Mouse (Mus musculus) neural tube, embryonic 10.5 days (tissue): ENCODE results near the gene Phldb2.
A peak's percentile ranks its signal among the peaks of the same experiment; 100 is the strongest.

ENCODE experiments used
- DNase-seq: peaks from one replicate; pipeline ENCODE4 v3.0.0-alpha.2; 2017; ENCODE audit warnings: low spot score; ENCODE audit errors: extremely low spot score

The Phldb2 gene

DNA sequence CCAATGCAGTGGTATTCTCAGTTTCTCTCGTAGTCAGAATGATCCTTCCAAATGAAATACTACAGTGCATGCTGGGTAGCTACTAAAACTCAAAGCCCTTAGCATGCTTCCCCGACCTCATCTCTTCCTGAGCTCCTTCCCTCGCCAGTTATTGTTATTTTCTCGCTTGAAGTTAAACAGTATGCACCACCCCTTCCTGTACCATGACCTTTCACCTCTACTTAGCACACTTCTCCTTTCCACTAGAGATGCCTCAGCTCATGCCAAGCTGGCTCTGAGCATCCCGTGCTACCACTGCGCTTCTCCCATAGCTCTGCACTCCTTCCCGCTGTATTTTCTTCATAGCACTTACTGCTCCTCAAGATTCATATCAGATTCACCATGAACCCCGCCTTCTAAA is 215.5 kb downstream of the Phldb2 start:
- DNase-seq: no peak

GRCm38 (mm10) chr16:45736724-45737123 is 216.7 kb downstream of the Phldb2 start:
- DNase-seq: no peak

GRCm38 (mm10) chr16:45729163-45729562 is 224.2 kb downstream of the Phldb2 start:
- no peak for DNase-seq

- peak; percentile 78 for DNase-seq
Observed at GRCm38 (mm10) chr16:45724742-45725102, 228.7 kb downstream of the Phldb2 start.

DNA sequence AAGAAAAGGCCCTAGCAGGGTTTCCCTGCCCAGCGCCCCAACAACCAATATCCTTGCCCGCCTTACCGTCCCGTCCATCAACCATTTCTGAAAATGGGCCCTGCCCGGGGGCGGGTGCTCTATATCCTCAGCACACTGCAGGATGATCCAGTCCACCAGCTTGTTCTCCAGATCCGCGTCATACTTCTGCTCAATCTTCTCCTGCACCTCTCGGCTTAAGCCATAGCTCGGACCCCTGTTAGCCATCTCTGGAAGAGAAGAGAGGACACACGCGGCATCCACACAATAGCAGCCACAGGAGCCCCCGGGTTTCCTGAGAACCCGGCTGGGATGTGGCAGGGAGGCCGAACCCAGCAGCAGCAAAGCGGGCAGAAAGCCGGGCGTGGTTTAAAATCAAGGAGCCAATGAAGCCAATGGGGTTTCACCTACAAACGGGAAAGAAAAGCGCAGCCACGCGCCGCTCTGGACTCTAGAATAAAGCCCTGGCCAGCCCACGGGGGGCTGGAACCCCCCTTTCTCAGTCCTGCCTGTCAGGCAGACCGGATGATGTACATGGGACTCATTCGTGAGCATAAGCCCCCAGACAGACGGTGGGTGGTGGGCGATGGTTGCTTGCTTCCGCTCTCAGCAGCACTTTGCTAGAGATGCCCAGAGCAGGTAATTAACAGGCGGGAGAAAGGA is 229.2 kb downstream of the Phldb2 start, which contains the start of gene Tagln3:
Gene Tagln3, minus strand, starts transcription at position 548 of the 681 bp plus-strand sequence.
- peak; percentile 80 for DNase-seq

DNA sequence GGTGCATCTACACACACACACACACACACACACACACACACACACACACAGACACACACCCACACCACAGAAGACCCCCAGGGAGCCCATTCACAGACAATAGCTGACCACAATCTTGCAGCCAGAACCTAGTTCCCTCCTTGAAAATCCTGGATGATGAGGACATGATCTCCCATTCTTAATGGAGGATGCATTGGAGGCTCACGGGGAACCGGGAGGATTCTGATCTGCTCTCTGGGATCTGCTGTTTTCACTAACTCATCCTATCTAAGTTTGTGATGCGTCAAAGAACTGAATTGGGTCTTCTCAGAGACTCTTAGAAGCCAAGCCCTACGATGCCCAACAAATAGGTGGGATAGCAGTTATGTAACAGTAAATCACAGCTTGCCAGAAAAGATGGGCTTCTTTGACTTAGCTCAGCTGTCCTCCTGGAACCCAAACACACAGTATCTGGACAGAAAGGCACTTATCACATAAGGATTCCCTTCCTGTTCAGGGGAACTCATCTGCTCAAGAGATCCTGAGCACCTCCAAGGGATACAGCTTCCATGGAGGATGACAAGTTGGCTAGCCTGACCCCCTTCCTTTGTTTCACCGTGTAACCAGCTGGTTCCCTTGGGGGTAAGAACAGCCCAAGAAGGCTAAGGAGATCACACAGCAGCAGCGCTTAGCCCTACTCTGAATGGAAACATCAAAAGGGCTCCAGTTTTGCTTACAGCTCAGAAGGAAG is 230.1 kb downstream of the Phldb2 start:
- no peak for DNase-seq

GRCm38 (mm10) chr16:45722460-45722951 is 230.9 kb downstream of the Phldb2 start:
- no peak for DNase-seq

DNA sequence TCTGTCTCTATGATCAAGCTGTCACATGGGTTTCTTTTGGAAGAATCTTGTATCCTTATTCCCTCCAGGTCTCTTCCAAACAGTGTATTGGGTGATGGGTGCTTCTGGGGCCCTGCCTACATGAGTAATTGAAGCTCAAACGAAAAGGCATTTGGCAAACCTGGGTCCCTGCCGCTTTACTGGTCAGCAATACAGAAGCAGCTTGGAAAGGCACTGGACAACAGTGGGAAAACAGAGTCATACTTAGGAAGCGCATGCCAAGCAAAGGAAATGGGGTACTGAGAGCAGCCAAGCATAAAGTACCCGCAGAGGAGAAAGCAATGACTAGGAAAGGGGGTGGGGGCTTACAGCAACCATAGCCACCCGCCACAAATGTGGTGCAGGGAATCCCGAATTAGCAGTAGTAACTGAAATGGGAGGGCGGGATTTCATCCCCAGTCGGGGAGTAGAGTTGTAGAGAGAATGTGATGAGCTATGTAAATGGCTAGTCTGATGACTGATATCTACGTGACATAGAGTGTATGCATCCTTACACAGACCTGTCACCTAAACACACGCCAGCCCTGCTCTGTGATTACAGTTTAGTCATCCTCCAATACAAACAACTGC is 233.3 kb downstream of the Phldb2 start:
- DNase-seq: no peak

- DNase-seq: no peak
Observed at GRCm38 (mm10) chr16:45718296-45718695, 235.1 kb downstream of the Phldb2 start.

- DNase-seq: no peak
Observed at GRCm38 (mm10) chr16:45714489-45715150, 238.8 kb downstream of the Phldb2 start.

GRCm38 (mm10) chr16:45713878-45714277 is 239.5 kb downstream of the Phldb2 start:
- DNase-seq: no peak

DNA sequence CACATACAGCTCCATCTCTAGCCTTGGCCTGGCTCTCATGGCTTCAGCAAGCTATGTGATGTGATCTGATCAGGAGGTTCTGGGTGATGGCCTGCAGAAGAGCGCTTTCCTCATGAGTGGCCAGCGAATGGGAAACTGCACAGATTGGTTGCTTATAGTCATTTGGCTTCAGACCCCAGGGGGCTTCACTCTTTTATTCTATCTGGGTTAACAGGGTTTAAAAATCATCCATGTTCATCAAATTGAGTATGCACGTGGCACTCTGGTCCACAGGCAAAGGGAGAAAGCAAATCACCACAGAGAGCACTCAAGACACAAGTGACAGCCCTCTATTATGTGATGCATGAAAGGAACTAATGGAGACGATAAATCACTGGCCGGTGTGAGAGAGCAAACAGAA is 240.1 kb downstream of the Phldb2 start:
- DNase-seq: no peak

DNA sequence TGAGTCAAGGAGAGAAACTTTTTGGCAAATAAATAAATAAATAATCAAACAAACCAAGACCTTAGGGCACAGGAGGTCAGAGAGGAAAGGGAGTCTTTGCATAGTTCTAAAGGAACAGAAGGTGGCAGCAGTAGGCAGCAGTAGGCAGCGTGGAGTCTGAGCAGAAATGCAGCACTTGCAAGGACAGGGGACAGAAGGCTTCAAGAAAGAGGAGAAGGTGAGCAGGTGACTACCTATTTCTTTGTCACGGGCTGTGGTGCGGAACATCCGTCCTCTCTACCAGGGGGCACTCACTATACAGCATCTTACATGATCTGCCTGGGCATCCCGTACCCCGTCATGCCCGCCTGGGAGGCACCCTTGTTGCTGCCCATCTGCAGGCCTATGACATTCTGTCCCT is 242.1 kb downstream of the Phldb2 start:
- DNase-seq: no peak

GRCm38 (mm10) chr16:45699301-45699700 is 254.1 kb downstream of the Phldb2 start:
- DNase-seq: no peak

- DNase-seq: no peak
Observed at GRCm38 (mm10) chr16:45697996-45698395, 255.4 kb downstream of the Phldb2 start.
